Mouse (Mus musculus): ENCODE data around the gene Qsox2.
A peak's percentile ranks its signal among the peaks of the same experiment; 100 is the strongest.

DNA sequence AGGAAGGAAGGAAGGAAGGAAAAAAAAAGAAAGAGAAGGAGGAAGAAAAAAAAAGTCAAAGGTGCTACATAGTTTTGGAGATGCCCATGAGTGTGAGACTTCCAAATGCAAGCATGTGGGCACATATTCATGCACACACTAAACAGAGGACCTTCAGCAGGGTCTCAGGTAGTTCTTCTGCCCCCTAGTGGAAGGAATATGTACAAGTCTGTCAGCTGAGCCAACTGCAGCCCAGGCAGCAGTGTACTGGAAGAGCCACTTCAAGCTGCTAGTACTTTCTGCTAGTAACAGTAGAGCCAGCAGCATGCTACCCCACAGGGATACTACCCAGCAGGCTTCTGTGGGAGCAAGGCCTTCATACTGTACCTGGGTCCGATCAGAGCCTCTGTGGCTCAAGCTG lies 9.5 kb downstream of the Qsox2 start:
- TF ChIP-seq USF1 (IDR thresholded peaks at IDR 0.05; ENCODE audit: low read depth) (no peak), CTCF (IDR thresholded peaks at IDR 0.05; ENCODE audit: control insufficient read depth, insufficient read depth, insufficient read length) (peak; percentile 57), MYOG (IDR thresholded peaks at IDR 0.05; ENCODE audit: control insufficient read depth, extremely low read depth, insufficient read length) (no peak)

Data from C2C12 (cell line).